Mouse (Mus musculus) bone marrow, adult 2 months (tissue): ENCODE measurements at regions not wholly inside any gene's neighbourhood (a gene's known extent, or its start where the extent isn't known, plus 50 kb on each side); places are given as distances from the start of the nearest gene placed in this dataset.

ENCODE experiments used
- CTCF ChIP-seq: fragments of 200-500 bp; IDR thresholded peaks from 2 replicates; pipeline ENCODE4 v1.5.1; 2011; ENCODE audit warnings: low read length, control low read depth; ENCODE audit not compliant: control insufficient read depth, insufficient read depth
- POLR2A ChIP-seq: fragments of 200-500 bp; IDR thresholded peaks from 2 replicates; pipeline ENCODE4 v1.6.1; 2011; ENCODE audit warnings: low read depth, mild to moderate bottlenecking, control low read depth, low read length, borderline replicate concordance; ENCODE audit not compliant: control insufficient read depth

DNA sequence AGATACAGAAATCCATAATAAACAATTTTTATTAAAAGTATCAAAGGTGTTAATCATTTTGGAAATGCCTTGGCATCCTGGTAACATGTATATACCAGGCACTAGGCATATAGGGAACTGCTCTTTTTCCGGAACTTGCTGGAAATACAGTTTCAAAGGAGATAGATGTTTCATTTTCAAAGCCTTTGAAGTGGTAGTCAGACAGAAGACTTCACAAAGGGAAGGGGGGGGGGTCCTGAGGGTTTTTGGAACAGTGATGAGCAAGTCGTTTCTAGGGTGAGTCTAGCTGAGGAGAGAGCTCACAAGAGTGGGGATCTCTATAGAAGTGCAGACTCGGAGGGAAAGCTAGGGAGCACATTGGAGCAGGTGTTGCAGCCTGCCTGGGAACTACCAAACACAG is 73.4 kb upstream of the Nrip1 start:
- TF ChIP-seq CTCF (no peak), POLR2A (no peak)
